Mouse (Mus musculus): ENCODE data around the gene Dtnbp1. TPM values are rescaled to one million over a fixed set of nuclear protein-coding genes. Genes with fewer than 3 reads are reported as not detected.

Gene Dtnbp1
- polyA plus RNA-seq, 1 experiment: 28.3 TPM

- H3K27me3 ChIP-seq (ENCODE audit: control insufficient read depth, insufficient read depth, low read length): no peaks in the 10 kb centered on the region
- peaks cover 5% of the 10 kb centered on the region for H3K4me1 ChIP-seq (ENCODE audit: control insufficient read depth, insufficient read depth, insufficient read length)
- H3K4me3 ChIP-seq (ENCODE audit: extremely low read depth, insufficient read depth, insufficient read length): no peak overlapping the region
- 84% methylated on average over 8 of the region's 8 CpGs for WGBS
- H3K36me3 ChIP-seq (ENCODE audit: control insufficient read depth, insufficient read depth, low read length): peaks cover 4% of the 10 kb centered on the region; the same call in 1 of the 2 replicates
- TF ChIP-seq POLR2A (IDR thresholded peaks at IDR 0.05; ENCODE audit: low read depth, low read length) (no peak), CTCF (IDR thresholded peaks at IDR 0.05; ENCODE audit: extremely low read depth, insufficient read depth, insufficient read length, insufficient replicate concordance) (no peak)
- H3K27ac ChIP-seq (ENCODE audit: insufficient read depth, low read length): no peak overlapping the region
- DNase-seq (ENCODE audit: low read depth in 1 of 2, low spot score in 2 of 2): no peak
These were observed 62.5 kb downstream of the Dtnbp1 start for GRCm38 (mm10) chr13:44939326-44940035.

- no peak overlapping the region for H3K27ac ChIP-seq (ENCODE audit: insufficient read depth, low read length)
- 35% methylated on average over 3 of the region's 3 CpGs for WGBS
- H3K4me3 ChIP-seq (ENCODE audit: extremely low read depth, insufficient read depth, insufficient read length): no peak overlapping the region
- H3K36me3 ChIP-seq (ENCODE audit: control insufficient read depth, insufficient read depth, low read length): no peaks in the 10 kb centered on the region
- H3K4me1 ChIP-seq (ENCODE audit: control insufficient read depth, insufficient read depth, insufficient read length): peaks cover 5% of the 10 kb centered on the region
- H3K27me3 ChIP-seq (ENCODE audit: control insufficient read depth, insufficient read depth, low read length): no peaks in the 10 kb centered on the region
- no peak for DNase-seq (ENCODE audit: low read depth in 1 of 2, low spot score in 2 of 2)
- TF ChIP-seq POLR2A (IDR thresholded peaks at IDR 0.05; ENCODE audit: low read depth, low read length): no peak
- TF ChIP-seq CTCF (IDR thresholded peaks at IDR 0.05; ENCODE audit: extremely low read depth, insufficient read depth, insufficient read length, insufficient replicate concordance): no peak
These were observed 64.3 kb downstream of the Dtnbp1 start for GRCm38 (mm10) chr13:44937681-44938080.

GRCm38 (mm10) chr13:44933575-44933974, 68.4 kb downstream of the Dtnbp1 start:
- H3K4me3 ChIP-seq (ENCODE audit: extremely low read depth, insufficient read depth, insufficient read length): no peak overlapping the region
- DNase-seq (ENCODE audit: low read depth in 1 of 2, low spot score in 2 of 2): no peak
- 0 out of 2 replicates have a peak, but pooled peaks cover 3% of the 10 kb centered on the region for H3K36me3 ChIP-seq (ENCODE audit: control insufficient read depth, insufficient read depth, low read length)
- no peaks in the 10 kb centered on the region for H3K27me3 ChIP-seq (ENCODE audit: control insufficient read depth, insufficient read depth, low read length)
- 88% methylated on average over 7 of the region's 7 CpGs for WGBS
- TF ChIP-seq POLR2A (IDR thresholded peaks at IDR 0.05; ENCODE audit: low read depth, low read length): no peak
- no peak for TF ChIP-seq CTCF (IDR thresholded peaks at IDR 0.05; ENCODE audit: extremely low read depth, insufficient read depth, insufficient read length, insufficient replicate concordance)
- no peak overlapping the region for H3K27ac ChIP-seq (ENCODE audit: insufficient read depth, low read length)
- H3K4me1 ChIP-seq (ENCODE audit: control insufficient read depth, insufficient read depth, insufficient read length): peaks cover 5% of the 10 kb centered on the region

DNA sequence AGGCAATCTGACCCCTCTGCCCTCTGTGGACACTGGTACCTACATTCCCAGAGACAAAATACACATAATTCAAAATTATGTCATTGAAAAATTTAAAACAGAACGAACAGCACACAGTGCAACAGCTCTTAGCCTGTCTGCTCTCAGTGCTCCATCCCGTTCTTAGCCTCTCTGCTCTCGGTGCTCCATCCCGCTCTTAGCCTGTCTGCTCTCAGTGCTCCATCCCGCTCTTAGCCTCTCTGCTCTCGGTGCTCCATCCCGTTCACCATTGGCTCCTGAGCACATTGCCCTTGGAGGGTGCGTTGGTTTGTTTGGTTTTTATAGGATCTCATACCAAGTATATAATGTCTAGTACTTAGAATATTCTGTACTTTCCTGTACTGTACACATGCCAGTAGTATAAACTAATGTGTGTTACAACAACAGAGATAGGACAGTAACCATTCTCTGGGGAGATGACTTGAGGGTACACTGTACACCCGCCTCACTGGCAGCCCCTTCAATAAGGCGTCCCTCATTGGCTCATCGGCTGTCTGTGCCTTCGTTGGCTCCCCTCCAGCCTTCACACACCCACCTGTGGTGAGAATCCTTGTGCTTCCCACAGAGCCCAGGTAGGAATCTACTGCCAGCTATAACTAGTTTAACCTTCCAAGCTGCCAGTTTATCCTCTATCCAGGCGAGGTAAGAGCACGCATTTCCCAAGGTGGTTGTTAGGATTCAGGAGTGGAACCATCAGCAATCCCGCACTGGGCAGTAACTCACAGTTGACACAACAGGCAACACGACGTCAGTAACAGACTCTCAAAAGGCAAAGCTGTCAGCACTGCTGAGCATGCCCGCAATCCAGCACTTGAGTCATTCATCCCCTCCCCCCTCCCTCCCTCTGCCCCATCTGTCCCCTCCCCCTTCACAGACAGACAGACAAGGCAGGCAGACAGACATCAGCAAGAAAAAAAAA, 69.4 kb downstream of the Dtnbp1 start:
- 90% methylated on average over 18 of the region's 18 CpGs for WGBS
- no peaks in the 10 kb centered on the region for H3K27me3 ChIP-seq (ENCODE audit: control insufficient read depth, insufficient read depth, low read length)
- 0 out of 2 replicates have a peak, but pooled peaks cover 3% of the 10 kb centered on the region for H3K36me3 ChIP-seq (ENCODE audit: control insufficient read depth, insufficient read depth, low read length)
- no peak for DNase-seq (ENCODE audit: low read depth in 1 of 2, low spot score in 2 of 2)
- no peak overlapping the region for H3K4me3 ChIP-seq (ENCODE audit: extremely low read depth, insufficient read depth, insufficient read length)
- no peak overlapping the region for H3K27ac ChIP-seq (ENCODE audit: insufficient read depth, low read length)
- peaks cover 2% of the 10 kb centered on the region for H3K4me1 ChIP-seq (ENCODE audit: control insufficient read depth, insufficient read depth, insufficient read length)
- TF ChIP-seq POLR2A (IDR thresholded peaks at IDR 0.05; ENCODE audit: low read depth, low read length): no peak
- no peak for TF ChIP-seq CTCF (IDR thresholded peaks at IDR 0.05; ENCODE audit: extremely low read depth, insufficient read depth, insufficient read length, insufficient replicate concordance)

DNA sequence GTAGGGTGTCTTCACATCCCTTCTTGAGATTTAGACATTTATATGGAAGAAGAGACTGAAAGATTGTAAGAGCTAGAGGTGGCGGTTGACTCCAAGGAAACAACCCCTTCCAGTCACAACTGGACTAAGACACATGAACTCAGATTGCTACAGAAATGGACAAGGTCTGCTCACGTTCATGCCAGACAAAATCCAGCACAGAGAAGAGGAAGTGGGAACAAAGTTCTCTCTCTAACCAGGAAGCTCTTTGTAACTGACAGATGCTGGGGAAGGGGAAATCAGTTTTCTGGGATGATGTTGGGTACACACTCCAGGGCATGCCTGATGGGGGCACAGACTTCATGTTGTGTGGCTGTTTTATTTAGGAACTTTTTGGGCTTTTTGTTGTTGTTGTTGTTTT, 75.6 kb downstream of the Dtnbp1 start:
- H3K36me3 ChIP-seq (ENCODE audit: control insufficient read depth, insufficient read depth, low read length): peaks cover 25% of the 10 kb centered on the region
- H3K27me3 ChIP-seq (ENCODE audit: control insufficient read depth, insufficient read depth, low read length): no peaks in the 10 kb centered on the region
- H3K4me3 ChIP-seq (ENCODE audit: extremely low read depth, insufficient read depth, insufficient read length): no peak overlapping the region
- WGBS: 72% methylated on average over 2 of the region's 2 CpGs
- H3K27ac ChIP-seq (ENCODE audit: insufficient read depth, low read length): no peak overlapping the region
- TF ChIP-seq CTCF (IDR thresholded peaks at IDR 0.05; ENCODE audit: extremely low read depth, insufficient read depth, insufficient read length, insufficient replicate concordance): no peak
- TF ChIP-seq POLR2A (IDR thresholded peaks at IDR 0.05; ENCODE audit: low read depth, low read length): no peak
- H3K4me1 ChIP-seq (ENCODE audit: control insufficient read depth, insufficient read depth, insufficient read length): no peaks in the 10 kb centered on the region
- no peak for DNase-seq (ENCODE audit: low read depth in 1 of 2, low spot score in 2 of 2)

GRCm38 (mm10) chr13:44925173-44925572, 76.8 kb downstream of the Dtnbp1 start:
- H3K4me3 ChIP-seq (ENCODE audit: extremely low read depth, insufficient read depth, insufficient read length): no peak overlapping the region
- no peak overlapping the region for H3K27ac ChIP-seq (ENCODE audit: insufficient read depth, low read length)
- no peaks in the 10 kb centered on the region for H3K27me3 ChIP-seq (ENCODE audit: control insufficient read depth, insufficient read depth, low read length)
- TF ChIP-seq POLR2A (IDR thresholded peaks at IDR 0.05; ENCODE audit: low read depth, low read length) (no peak), CTCF (IDR thresholded peaks at IDR 0.05; ENCODE audit: extremely low read depth, insufficient read depth, insufficient read length, insufficient replicate concordance) (no peak)
- H3K4me1 ChIP-seq (ENCODE audit: control insufficient read depth, insufficient read depth, insufficient read length): no peaks in the 10 kb centered on the region
- WGBS: 98% methylated on average over 2 of the region's 2 CpGs
- DNase-seq (ENCODE audit: low read depth in 1 of 2, low spot score in 2 of 2): no peak
- H3K36me3 ChIP-seq (ENCODE audit: control insufficient read depth, insufficient read depth, low read length): peaks cover 28% of the 10 kb centered on the region

Data from spleen, adult 2 months (tissue).